Mouse (Mus musculus): ENCODE measurements around the gene Pard3b.

Gene Pard3b

GRCm38 (mm10) chr1:62511681-62512080 lies 873.1 kb downstream of the Pard3b start:
- DNase-seq: no peak

GRCm38 (mm10) chr1:62518621-62519213 lies 880.1 kb downstream of the Pard3b start:
- DNase-seq: no peak

GRCm38 (mm10) chr1:62521368-62521767 lies 882.7 kb downstream of the Pard3b start:
- DNase-seq: no peak

- DNase-seq: no peak
Observed at GRCm38 (mm10) chr1:62522761-62523160, 884.1 kb downstream of the Pard3b start.

- no peak for DNase-seq
Observed at GRCm38 (mm10) chr1:62527788-62528187, 889.2 kb downstream of the Pard3b start.

- DNase-seq: no peak
Observed at GRCm38 (mm10) chr1:62529941-62530340, 891.3 kb downstream of the Pard3b start.

- no peak for DNase-seq
Observed at GRCm38 (mm10) chr1:62532426-62533126, 894.0 kb downstream of the Pard3b start.

- no peak for DNase-seq
Observed at GRCm38 (mm10) chr1:62548953-62549352, 910.3 kb downstream of the Pard3b start.

- DNase-seq: no peak
Observed at GRCm38 (mm10) chr1:62550546-62550945, 911.9 kb downstream of the Pard3b start.

GRCm38 (mm10) chr1:62551516-62551915 lies 912.9 kb downstream of the Pard3b start:
- DNase-seq: no peak

GRCm38 (mm10) chr1:62555838-62556237 lies 917.2 kb downstream of the Pard3b start:
- no peak for DNase-seq

GRCm38 (mm10) chr1:62562987-62563386 lies 924.4 kb downstream of the Pard3b start:
- no peak for DNase-seq

GRCm38 (mm10) chr1:62564245-62565119 lies 925.9 kb downstream of the Pard3b start:
- no peak for DNase-seq

- DNase-seq: no peak
Observed at GRCm38 (mm10) chr1:62565120-62565809, 926.6 kb downstream of the Pard3b start.

GRCm38 (mm10) chr1:62566596-62566995 lies 928.0 kb downstream of the Pard3b start:
- no peak for DNase-seq

GRCm38 (mm10) chr1:62576939-62577590 lies 938.4 kb downstream of the Pard3b start:
- no peak for DNase-seq

- DNase-seq: no peak
Observed at GRCm38 (mm10) chr1:62579024-62579765, 940.6 kb downstream of the Pard3b start.

GRCm38 (mm10) chr1:62580314-62580935 lies 941.8 kb downstream of the Pard3b start:
- no peak for DNase-seq

GRCm38 (mm10) chr1:62582476-62582875 lies 943.9 kb downstream of the Pard3b start:
- DNase-seq: no peak

GRCm38 (mm10) chr1:62587536-62587935 lies 948.9 kb downstream of the Pard3b start:
- DNase-seq: no peak

All from cerebellum, adult 11 months (tissue).